Comparison of ENCODE assay signal across 8 mouse cellular contexts in the genomic region with DNA sequence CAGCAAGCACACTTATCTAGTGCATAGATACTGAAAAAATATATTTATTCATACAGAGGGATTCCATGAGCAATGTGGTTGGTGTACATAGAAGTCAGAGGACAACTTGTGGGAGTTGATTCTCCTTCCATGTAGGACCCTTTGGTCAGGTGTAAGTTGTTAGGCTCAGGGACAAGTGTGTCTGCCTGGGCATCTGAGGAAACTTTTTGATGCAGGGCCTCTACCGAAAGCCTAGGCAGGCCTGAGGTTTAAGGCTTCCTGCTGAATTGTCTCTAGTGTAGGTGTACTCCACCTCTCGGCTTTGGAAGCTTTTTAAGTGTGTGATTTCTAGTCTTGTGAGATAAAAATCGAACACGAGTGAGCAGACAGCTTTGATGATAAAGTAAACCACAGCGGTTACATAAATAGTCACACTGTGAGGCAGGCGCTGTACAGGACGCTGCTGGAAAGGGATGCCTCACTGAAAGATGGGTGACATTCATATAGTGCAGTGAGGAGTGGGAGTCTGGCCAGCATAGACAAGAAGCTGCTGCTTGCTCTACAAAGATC. TPM values are rescaled to one million over a fixed set of nuclear protein-coding genes. Genes with fewer than 3 reads are reported as not detected.
DNase-seq lines count a peak whose midpoint lies in the region; ATAC-seq and TF ChIP-seq lines count a peak whose summit lies in the region.

No protein-coding gene starts in this region.

- H3K27ac ChIP-seq in spleen, adult 2 months (ENCODE audit: insufficient read depth, low read length): no peak overlapping the region
- peak overlapping the region; percentile 100 for H3K27ac ChIP-seq in embryonic facial prominence, embryonic 10.5 days (replicated peaks)
- H3K27ac ChIP-seq in intestine, embryonic 15.5 days: 0 out of 2 replicates have a peak overlapping the region, but pooled peaks have one; percentile 4
- H3K27ac ChIP-seq in midbrain, postnatal 0 days (ENCODE audit: low read depth, low read length): no peak overlapping the region

- TF ChIP-seq CTCF in spleen, adult 2 months (IDR thresholded peaks at IDR 0.05; ENCODE audit: extremely low read depth, insufficient read depth, insufficient read length, insufficient replicate concordance): no peak
- no peak for TF ChIP-seq CTCF in midbrain, postnatal 0 days (IDR thresholded peaks at IDR 0.05)

- H3K27me3 ChIP-seq in spleen, adult 2 months (ENCODE audit: control insufficient read depth, insufficient read depth, low read length): no peaks in the 10 kb centered on the region
- no peaks in the 10 kb centered on the region for H3K27me3 ChIP-seq in embryonic facial prominence, embryonic 10.5 days (replicated peaks; ENCODE audit: low read depth, poor library complexity, severe bottlenecking)
- no peaks in the 10 kb centered on the region for H3K27me3 ChIP-seq in intestine, embryonic 15.5 days (replicated peaks)
- H3K27me3 ChIP-seq in midbrain, postnatal 0 days (ENCODE audit: insufficient read depth, low read length): no peaks in the 10 kb centered on the region

- 3% methylated on average over 7 of the region's 7 CpGs for WGBS in spleen, adult 2 months
- 57% methylated on average over 7 of the region's 7 CpGs for WGBS in embryonic facial prominence, embryonic 10.5 days
- 6% methylated on average over 7 of the region's 7 CpGs for WGBS in intestine, embryonic 15.5 days
- whole genome bisulfite sequencing in midbrain, postnatal 0 days: 28% methylated on average over 7 of the region's 7 CpGs

- peak overlapping the region; percentile 100 for H3K9ac ChIP-seq in intestine, embryonic 15.5 days
- H3K9ac ChIP-seq in midbrain, postnatal 0 days (replicated peaks; ENCODE audit: low read length, poor library complexity, severe bottlenecking): peak overlapping the region; percentile 99

- H3K9me3 ChIP-seq in embryonic facial prominence, embryonic 10.5 days: no peaks in the 10 kb centered on the region
- H3K9me3 ChIP-seq in intestine, embryonic 15.5 days: no peaks in the 10 kb centered on the region
- H3K9me3 ChIP-seq in midbrain, postnatal 0 days (ENCODE audit: low read length): no peaks in the 10 kb centered on the region

- DNase-seq in spleen, adult 2 months (ENCODE audit: low read depth in 1 of 2, low spot score in 2 of 2): no peak
- no peak for DNase-seq in spleen, postnatal 4 days (ENCODE audit: low spot score in 2 of 2)
- DNase-seq in embryonic facial prominence, embryonic 10.5 days (ENCODE audit: low spot score): no peak
- DNase-seq in midbrain, postnatal 0 days (ENCODE audit: low spot score): no peak
- DNase-seq in ovary, postnatal 36 days (ENCODE audit: low spot score): no peak
- DNase-seq in yolk sac, embryonic 10.5 days (ENCODE audit: low spot score): no peak
- DNase-seq in kidney, adult 9 months: no peak

- H3K4me3 ChIP-seq in spleen, adult 2 months (ENCODE audit: extremely low read depth, insufficient read depth, insufficient read length): peak overlapping the region; percentile 83
- H3K4me3 ChIP-seq in embryonic facial prominence, embryonic 10.5 days: peak overlapping the region; percentile 99
- peak overlapping the region; percentile 96 for H3K4me3 ChIP-seq in intestine, embryonic 15.5 days (replicated peaks)
- H3K4me3 ChIP-seq in midbrain, postnatal 0 days (ENCODE audit: low read depth, low read length): peak overlapping the region; percentile 59

- H3K4me2 ChIP-seq in intestine, embryonic 15.5 days (replicated peaks): peak overlapping the region; percentile 84
- H3K4me2 ChIP-seq in midbrain, postnatal 0 days (ENCODE audit: low read depth, low read length, poor library complexity, severe bottlenecking): peak overlapping the region; percentile 91

- no peak for ATAC-seq in intestine, embryonic 15.5 days
- no peak for ATAC-seq in midbrain, postnatal 0 days (ENCODE audit: low FRiP score)

- TF ChIP-seq POLR2A in spleen, adult 2 months (IDR thresholded peaks at IDR 0.05; ENCODE audit: low read depth, low read length): no peak

- H3K36me3 ChIP-seq in spleen, adult 2 months (ENCODE audit: control insufficient read depth, insufficient read depth, low read length): peaks cover 6% of the 10 kb centered on the region
- H3K36me3 ChIP-seq in embryonic facial prominence, embryonic 10.5 days (replicated peaks): peaks cover 54% of the 10 kb centered on the region
- no peaks in the 10 kb centered on the region for H3K36me3 ChIP-seq in intestine, embryonic 15.5 days
- 0 out of 2 replicates have a peak, but pooled peaks cover 4% of the 10 kb centered on the region for H3K36me3 ChIP-seq in midbrain, postnatal 0 days (ENCODE audit: insufficient read depth, low read length)

- H3K4me1 ChIP-seq in spleen, adult 2 months (ENCODE audit: control insufficient read depth, insufficient read depth, insufficient read length): peaks cover 9% of the 10 kb centered on the region
- peaks cover 36% of the 10 kb centered on the region for H3K4me1 ChIP-seq in embryonic facial prominence, embryonic 10.5 days
- peaks cover 16% of the 10 kb centered on the region; the same call in 1 of the 2 replicates for H3K4me1 ChIP-seq in intestine, embryonic 15.5 days (replicated peaks)
- peaks cover 17% of the 10 kb centered on the region for H3K4me1 ChIP-seq in midbrain, postnatal 0 days (ENCODE audit: insufficient read depth, low read length)

RNA-seq across cellular contexts. Expression of a gene that starts 1.6 kb away (rescaled TPM):
- 59.1 and 68.7 TPM in 2 replicates for polyA plus RNA-seq in spleen, adult 2 months (2012; rRNA removed)
- polyA plus RNA-seq in embryonic facial prominence, embryonic 10.5 days (2016; fragmentation: Nextera tagmentation; extraction: Ambion mirVana): 438 and 447 TPM in 2 replicates
- 177 and 205 TPM in 2 replicates for polyA plus RNA-seq in intestine, embryonic 15.5 days (2015; fragmentation: Nextera tagmentation; extraction: Ambion mirVana)
- total RNA-seq in midbrain, postnatal 0 days (2014; rRNA removed): 183 and 237 TPM in 2 replicates
- polyA plus RNA-seq in midbrain, postnatal 0 days (2015; fragmentation: Nextera tagmentation; extraction: Ambion mirVana): 94.6 and 127 TPM in 2 replicates

RNA-seq across cellular contexts. Expression of a gene that starts 1.7 kb away (rescaled TPM):
- 2.2 and 2.4 TPM in 2 replicates for polyA plus RNA-seq in spleen, adult 2 months (2012; rRNA removed)
- 18.5 and 20.1 TPM in 2 replicates for polyA plus RNA-seq in embryonic facial prominence, embryonic 10.5 days (2016; fragmentation: Nextera tagmentation; extraction: Ambion mirVana)
- 23.1 and 25.5 TPM in 2 replicates for polyA plus RNA-seq in intestine, embryonic 15.5 days (2015; fragmentation: Nextera tagmentation; extraction: Ambion mirVana)
- total RNA-seq in midbrain, postnatal 0 days (2014; rRNA removed): 43.9 and 67.2 TPM in 2 replicates
- polyA plus RNA-seq in midbrain, postnatal 0 days (2015; fragmentation: Nextera tagmentation; extraction: Ambion mirVana): 47.1 and 50.3 TPM in 2 replicates

RNA-seq across cellular contexts. Expression of a gene that starts 45.8 kb away (rescaled TPM):
- 0.06 and 0.12 TPM in 2 replicates for polyA plus RNA-seq in spleen, adult 2 months (2012; rRNA removed)
- 3.6 TPM in 2 replicates for polyA plus RNA-seq in embryonic facial prominence, embryonic 10.5 days (2016; fragmentation: Nextera tagmentation; extraction: Ambion mirVana)
- 171 and 172 TPM in 2 replicates for polyA plus RNA-seq in intestine, embryonic 15.5 days (2015; fragmentation: Nextera tagmentation; extraction: Ambion mirVana)
- 13.0 and 21.1 TPM in 2 replicates for total RNA-seq in midbrain, postnatal 0 days (2014; rRNA removed)
- 10.3 and 12.8 TPM in 2 replicates for polyA plus RNA-seq in midbrain, postnatal 0 days (2015; fragmentation: Nextera tagmentation; extraction: Ambion mirVana)

RNA-seq across cellular contexts. Expression of a gene that starts 54.3 kb away (rescaled TPM):
- 0.18 TPM in 1 of 2 replicates, not detected in the other for polyA plus RNA-seq in spleen, adult 2 months (2012; rRNA removed)
- 3.9 and 5.7 TPM in 2 replicates for polyA plus RNA-seq in embryonic facial prominence, embryonic 10.5 days (2016; fragmentation: Nextera tagmentation; extraction: Ambion mirVana)
- polyA plus RNA-seq in intestine, embryonic 15.5 days (2015; fragmentation: Nextera tagmentation; extraction: Ambion mirVana): 23.3 and 31.2 TPM in 2 replicates
- total RNA-seq in midbrain, postnatal 0 days (2014; rRNA removed): 0.11 and 0.28 TPM in 2 replicates
- polyA plus RNA-seq in midbrain, postnatal 0 days (2015; fragmentation: Nextera tagmentation; extraction: Ambion mirVana): 1.5 and 2.3 TPM in 2 replicates

Comparison
In these comparisons a context has a peak if more than half of its experiments do, and no peak if none do; other contexts are left out.
1. H3K27ac ChIP-seq: peak in embryonic facial prominence, embryonic 10.5 days (single experiment) and intestine, embryonic 15.5 days (single experiment); none in spleen, adult 2 months (single experiment) and midbrain, postnatal 0 days (single experiment).
2. RNA of a gene that starts 45.8 kb away (polyA plus RNA-seq): 171 to 172 TPM in intestine, embryonic 15.5 days; 10.3 to 12.8 TPM in midbrain, postnatal 0 days, 3.6 TPM in embryonic facial prominence, embryonic 10.5 days and 0.06 to 0.12 TPM in spleen, adult 2 months; every median in the first group is over 10 times any median in the second.
3. Peak in every context shown above with its lines, with median percentiles within 50 percentile points of each other: H3K4me3 ChIP-seq.